Mouse (Mus musculus): ENCODE measurements at regions not wholly inside any gene's neighbourhood (a gene's known extent, or its start where the extent isn't known, plus 50 kb on each side); places are given as distances from the start of the nearest gene placed in this dataset.

- no peak overlapping the region for H3K27ac ChIP-seq (ENCODE audit: low read length)
- no peak overlapping the region for H3K4me3 ChIP-seq (ENCODE audit: low read depth, low read length)
- DNase-seq (ENCODE audit: low spot score) (no peak), ATAC-seq (no peak)
- no peaks in the 10 kb centered on the region for H3K36me3 ChIP-seq (ENCODE audit: insufficient read depth, low read length)
- no peaks in the 10 kb centered on the region for H3K9me3 ChIP-seq (ENCODE audit: low read length)
- no peak overlapping the region for H3K9ac ChIP-seq (replicated peaks; ENCODE audit: low read depth)
- H3K27me3 ChIP-seq (replicated peaks; ENCODE audit: insufficient read depth, low read length): no peaks in the 10 kb centered on the region
- H3K4me1 ChIP-seq (ENCODE audit: insufficient read depth, low read depth, low read length): no peaks in the 10 kb centered on the region
- WGBS: 85% methylated on average over 4 of the region's 4 CpGs
- no peak for TF ChIP-seq CTCF (IDR thresholded peaks at IDR 0.05)
- TF ChIP-seq EP300 (IDR thresholded peaks at IDR 0.05): no peak
- no peak overlapping the region for H3K4me2 ChIP-seq (replicated peaks; ENCODE audit: low read depth, low read length)
Measured at GRCm38 (mm10) chr6:107730294-107730693, 200.7 kb downstream of the Lrrn1 start.

GRCm38 (mm10) chr6:107734773-107735172, 205.2 kb downstream of the Lrrn1 start:
- H3K4me2 ChIP-seq (replicated peaks; ENCODE audit: low read depth, low read length): no peak overlapping the region
- H3K9ac ChIP-seq (replicated peaks; ENCODE audit: low read depth): no peak overlapping the region
- no peaks in the 10 kb centered on the region for H3K27me3 ChIP-seq (replicated peaks; ENCODE audit: insufficient read depth, low read length)
- H3K36me3 ChIP-seq (ENCODE audit: insufficient read depth, low read length): no peaks in the 10 kb centered on the region
- H3K27ac ChIP-seq (ENCODE audit: low read length): no peak overlapping the region
- no peaks in the 10 kb centered on the region for H3K9me3 ChIP-seq (ENCODE audit: low read length)
- DNase-seq (ENCODE audit: low spot score) (no peak), ATAC-seq (no peak)
- no peak overlapping the region for H3K4me3 ChIP-seq (ENCODE audit: low read depth, low read length)
- H3K4me1 ChIP-seq (ENCODE audit: insufficient read depth, low read depth, low read length): no peaks in the 10 kb centered on the region
- 73% methylated on average over 1 of the region's 1 CpGs for WGBS
- TF ChIP-seq CTCF (IDR thresholded peaks at IDR 0.05): no peak
- no peak for TF ChIP-seq EP300 (IDR thresholded peaks at IDR 0.05)

GRCm38 (mm10) chr6:107749111-107749736, 219.7 kb downstream of the Lrrn1 start:
- DNase-seq (ENCODE audit: low spot score) (no peak), ATAC-seq (no peak)
- no peaks in the 10 kb centered on the region for H3K27me3 ChIP-seq (replicated peaks; ENCODE audit: insufficient read depth, low read length)
- no peak overlapping the region for H3K9ac ChIP-seq (replicated peaks; ENCODE audit: low read depth)
- 62% methylated on average over 5 of the region's 5 CpGs for WGBS
- H3K4me2 ChIP-seq (replicated peaks; ENCODE audit: low read depth, low read length): no peak overlapping the region
- no peaks in the 10 kb centered on the region for H3K9me3 ChIP-seq (ENCODE audit: low read length)
- TF ChIP-seq CTCF (IDR thresholded peaks at IDR 0.05): no peak
- TF ChIP-seq EP300 (IDR thresholded peaks at IDR 0.05): no peak
- H3K27ac ChIP-seq (ENCODE audit: low read length): no peak overlapping the region
- H3K36me3 ChIP-seq (ENCODE audit: insufficient read depth, low read length): no peaks in the 10 kb centered on the region
- H3K4me1 ChIP-seq (ENCODE audit: insufficient read depth, low read depth, low read length): no peaks in the 10 kb centered on the region
- H3K4me3 ChIP-seq (ENCODE audit: low read depth, low read length): no peak overlapping the region

GRCm38 (mm10) chr6:107749794-107750193, 220.2 kb downstream of the Lrrn1 start:
- Histone ChIP-seq H3K4me1 (ENCODE audit: insufficient read depth, low read depth, low read length) (no peaks in the 10 kb centered on the region), H3K36me3 (ENCODE audit: insufficient read depth, low read length) (no peaks in the 10 kb centered on the region), H3K4me3 (ENCODE audit: low read depth, low read length) (no peak overlapping the region), H3K27ac (ENCODE audit: low read length) (no peak overlapping the region), H3K9me3 (ENCODE audit: low read length) (no peaks in the 10 kb centered on the region), H3K4me2 (replicated peaks; ENCODE audit: low read depth, low read length) (no peak overlapping the region), H3K27me3 (replicated peaks; ENCODE audit: insufficient read depth, low read length) (no peaks in the 10 kb centered on the region), H3K9ac (replicated peaks; ENCODE audit: low read depth) (no peak overlapping the region)
- 27% methylated on average over 2 of the region's 2 CpGs for WGBS
- TF ChIP-seq CTCF (IDR thresholded peaks at IDR 0.05) (no peak), EP300 (IDR thresholded peaks at IDR 0.05) (no peak)
- DNase-seq (ENCODE audit: low spot score): peak; percentile 10
- ATAC-seq: no peak

- TF ChIP-seq CTCF (IDR thresholded peaks at IDR 0.05) (no peak), EP300 (IDR thresholded peaks at IDR 0.05) (no peak)
- 66% methylated on average over 1 of the region's 1 CpGs for WGBS
- Histone ChIP-seq H3K36me3 (ENCODE audit: insufficient read depth, low read length) (no peaks in the 10 kb centered on the region), H3K4me2 (replicated peaks; ENCODE audit: low read depth, low read length) (no peak overlapping the region), H3K4me3 (ENCODE audit: low read depth, low read length) (no peak overlapping the region), H3K9me3 (ENCODE audit: low read length) (no peaks in the 10 kb centered on the region), H3K27me3 (replicated peaks; ENCODE audit: insufficient read depth, low read length) (no peaks in the 10 kb centered on the region), H3K27ac (ENCODE audit: low read length) (no peak overlapping the region), H3K4me1 (ENCODE audit: insufficient read depth, low read depth, low read length) (no peaks in the 10 kb centered on the region), H3K9ac (replicated peaks; ENCODE audit: low read depth) (no peak overlapping the region)
- ATAC-seq (no peak), DNase-seq (ENCODE audit: low spot score) (no peak)
Measured at GRCm38 (mm10) chr6:107752156-107752555, 222.6 kb downstream of the Lrrn1 start.

- Histone ChIP-seq H3K27me3 (replicated peaks; ENCODE audit: insufficient read depth, low read length) (no peaks in the 10 kb centered on the region), H3K36me3 (ENCODE audit: insufficient read depth, low read length) (no peaks in the 10 kb centered on the region), H3K4me2 (replicated peaks; ENCODE audit: low read depth, low read length) (no peak overlapping the region), H3K9ac (replicated peaks; ENCODE audit: low read depth) (no peak overlapping the region), H3K27ac (ENCODE audit: low read length) (no peak overlapping the region), H3K4me1 (ENCODE audit: insufficient read depth, low read depth, low read length) (no peaks in the 10 kb centered on the region), H3K4me3 (ENCODE audit: low read depth, low read length) (no peak overlapping the region), H3K9me3 (ENCODE audit: low read length) (no peaks in the 10 kb centered on the region)
- TF ChIP-seq CTCF (IDR thresholded peaks at IDR 0.05): no peak
- no peak for TF ChIP-seq EP300 (IDR thresholded peaks at IDR 0.05)
- WGBS: 43% methylated on average over 2 of the region's 2 CpGs
- ATAC-seq (no peak), DNase-seq (ENCODE audit: low spot score) (no peak)
Measured at GRCm38 (mm10) chr6:107755158-107755557, 225.6 kb downstream of the Lrrn1 start.
